Mouse (Mus musculus): Measurements from ENCODE around the gene E130311K13Rik. TPM values are rescaled to one million over a fixed set of nuclear protein-coding genes. Genes with fewer than 3 reads are reported as not detected.

The E130311K13Rik gene
- 1 to 10 TPM; 5.4 to 8.8 (median 7.4) TPM for total RNA-seq (2022)

DNA sequence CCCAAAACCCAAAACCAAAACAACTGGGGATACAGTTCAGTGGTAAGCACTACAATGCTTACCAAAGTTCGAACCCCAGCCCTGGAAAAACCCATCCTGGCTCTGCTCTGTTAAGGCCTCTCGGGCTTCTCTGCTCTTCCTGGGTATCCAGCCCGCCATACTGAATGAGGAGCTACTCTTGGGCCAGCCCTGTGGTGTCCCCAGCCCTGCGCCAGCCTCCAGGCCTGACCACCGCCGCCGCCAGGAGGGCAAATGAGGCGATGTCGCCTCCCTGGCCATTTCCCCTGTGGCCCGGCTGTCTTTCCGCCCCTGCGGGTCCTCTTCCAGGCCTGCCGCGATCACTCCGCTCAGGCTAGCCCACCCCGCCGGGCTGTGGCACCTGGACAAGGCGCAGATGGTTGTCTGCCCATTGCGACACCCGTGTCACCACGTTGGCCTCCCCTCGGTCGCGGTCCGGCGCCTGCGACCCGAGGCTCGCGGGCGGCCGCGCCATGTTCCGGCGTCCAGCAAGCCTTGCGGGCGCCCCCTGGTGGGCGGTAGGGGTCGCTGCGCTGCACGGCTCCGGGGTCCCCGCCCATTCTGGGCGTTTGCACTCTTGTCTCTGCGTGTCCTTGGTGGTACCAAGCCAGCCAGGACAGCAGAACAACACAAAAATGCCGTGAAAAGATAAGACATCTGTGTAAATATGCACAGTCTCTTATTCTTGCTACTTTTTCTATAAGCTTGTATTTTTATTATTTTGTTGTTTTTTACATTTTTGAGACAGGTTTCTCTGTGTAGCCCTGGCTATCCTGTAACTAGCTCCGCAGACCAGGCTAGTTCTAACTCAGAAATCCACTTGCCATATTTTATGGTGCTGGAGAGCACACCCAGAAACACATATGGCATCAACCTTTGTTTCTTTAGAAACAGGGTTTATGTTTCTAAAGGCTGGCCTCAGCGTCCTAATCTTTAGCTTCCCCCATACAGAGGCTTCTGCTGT, at the start of gene E130311K13Rik:
E130311K13Rik (minus strand) TSS at position 595 of the 982 bp plus-strand sequence.
- DNase-seq (ENCODE audit: low spot score in 2 of 2): peak; percentile 87 to 88

DNA sequence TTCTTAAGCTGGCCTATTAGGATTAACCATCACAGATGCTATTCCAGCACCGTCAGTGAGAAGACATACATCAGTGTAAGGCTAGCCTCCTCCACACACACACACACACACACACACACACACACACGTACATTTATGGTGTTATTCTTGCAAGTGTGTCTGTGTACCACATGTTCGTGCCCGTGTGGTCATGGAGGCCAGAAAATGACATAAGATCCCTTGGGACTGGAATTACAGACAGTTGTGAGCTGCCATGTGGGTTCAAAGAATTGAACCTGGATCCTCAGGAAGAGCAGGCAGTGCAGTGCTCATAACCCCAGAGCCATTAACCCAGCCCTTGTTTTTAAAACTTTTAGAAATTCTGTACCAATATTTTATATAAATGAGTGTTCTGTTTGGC, 48.6 kb upstream of the E130311K13Rik start:
- DNase-seq (ENCODE audit: low spot score in 2 of 2): no peak

DNA sequence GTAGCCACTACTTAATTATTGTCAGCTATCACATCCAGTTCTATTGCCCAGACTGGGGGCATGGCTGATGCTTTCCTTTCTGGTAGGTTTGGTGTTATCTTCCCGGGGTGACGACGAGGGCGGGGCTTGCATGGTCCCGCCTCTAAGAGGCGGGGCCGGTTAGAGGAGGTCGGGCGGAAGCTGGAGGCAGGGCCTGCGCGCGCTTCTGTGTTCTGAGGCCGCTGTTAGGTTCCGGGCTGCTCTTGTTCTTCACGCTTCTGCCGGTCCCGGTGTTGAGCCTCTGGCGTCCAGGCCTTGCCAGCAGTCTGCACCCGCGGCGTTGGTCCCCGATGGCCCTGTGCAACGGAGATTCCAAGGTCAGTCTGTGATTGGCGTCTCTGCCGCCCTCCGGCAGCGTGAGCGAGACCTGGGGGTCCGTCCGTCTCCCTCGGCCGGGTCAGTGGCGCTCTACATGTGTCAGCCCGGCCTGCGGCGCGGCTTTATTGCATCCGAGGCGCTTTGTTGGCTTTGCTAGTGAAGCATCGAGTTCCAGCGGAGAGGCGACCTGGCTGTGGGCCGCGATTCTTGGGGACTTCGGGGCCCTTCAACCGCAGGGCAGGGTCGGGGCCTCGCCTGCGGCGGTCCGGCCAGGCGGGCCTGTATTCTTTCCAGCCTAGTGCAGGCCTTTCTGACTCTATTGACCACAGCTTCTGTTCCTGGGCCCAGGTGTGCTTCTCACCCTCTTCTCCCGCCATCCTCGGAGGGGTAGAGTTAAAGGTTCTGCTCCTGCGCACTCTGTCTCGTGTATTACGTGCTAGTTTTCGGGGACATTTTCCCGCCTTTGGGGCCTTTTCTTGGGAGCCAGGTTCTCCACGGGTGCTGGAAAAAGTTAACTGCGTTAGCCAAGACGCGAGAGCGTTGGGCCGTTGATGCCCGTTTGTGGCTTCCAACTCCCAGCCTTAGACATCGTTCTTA, 47.0 kb upstream of the E130311K13Rik start, which contains the start of gene Gmps:
Gmps (plus strand) TSS at position 152 of the 954 bp plus-strand sequence.
- DNase-seq (ENCODE audit: low spot score in 2 of 2): peak; percentile 91

DNA sequence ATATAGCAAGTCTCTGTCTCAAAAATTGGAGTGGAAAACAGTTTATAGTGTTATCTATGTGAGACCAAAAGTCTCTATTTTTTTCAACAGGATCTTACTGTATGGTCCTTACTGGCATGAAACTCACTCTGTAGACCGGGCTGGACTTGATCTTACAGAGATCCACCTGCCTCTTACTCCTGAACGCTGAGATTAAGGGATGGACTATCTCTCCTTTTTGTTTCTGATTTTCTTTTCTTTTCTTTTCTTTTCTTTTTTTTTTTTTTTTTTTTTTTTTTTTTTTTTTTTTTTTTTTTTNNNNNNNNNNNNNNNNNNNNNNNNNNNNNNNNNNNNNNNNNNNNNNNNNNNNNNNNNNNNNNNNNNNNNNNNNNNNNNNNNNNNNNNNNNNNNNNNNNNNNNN, 36.7 kb upstream of the E130311K13Rik start:
- DNase-seq (ENCODE audit: low spot score in 2 of 2): no peak

DNA sequence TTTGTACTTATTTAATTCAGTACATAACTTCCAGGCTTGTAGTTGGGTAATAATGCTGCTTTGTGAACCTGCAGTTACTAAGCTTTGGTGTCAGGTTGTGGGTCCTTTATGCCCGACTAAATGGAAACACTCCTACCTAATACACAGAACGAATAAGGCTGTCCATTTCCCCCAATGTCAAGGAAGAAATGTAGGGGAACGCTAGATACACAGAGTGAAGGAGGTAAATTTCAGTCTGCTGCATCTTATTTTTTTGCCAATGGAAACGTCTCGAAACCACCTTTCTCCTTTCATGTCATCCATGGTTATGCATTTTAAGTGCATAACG, 35.6 kb upstream of the E130311K13Rik start:
- DNase-seq (ENCODE audit: low spot score in 2 of 2): no peak

DNA sequence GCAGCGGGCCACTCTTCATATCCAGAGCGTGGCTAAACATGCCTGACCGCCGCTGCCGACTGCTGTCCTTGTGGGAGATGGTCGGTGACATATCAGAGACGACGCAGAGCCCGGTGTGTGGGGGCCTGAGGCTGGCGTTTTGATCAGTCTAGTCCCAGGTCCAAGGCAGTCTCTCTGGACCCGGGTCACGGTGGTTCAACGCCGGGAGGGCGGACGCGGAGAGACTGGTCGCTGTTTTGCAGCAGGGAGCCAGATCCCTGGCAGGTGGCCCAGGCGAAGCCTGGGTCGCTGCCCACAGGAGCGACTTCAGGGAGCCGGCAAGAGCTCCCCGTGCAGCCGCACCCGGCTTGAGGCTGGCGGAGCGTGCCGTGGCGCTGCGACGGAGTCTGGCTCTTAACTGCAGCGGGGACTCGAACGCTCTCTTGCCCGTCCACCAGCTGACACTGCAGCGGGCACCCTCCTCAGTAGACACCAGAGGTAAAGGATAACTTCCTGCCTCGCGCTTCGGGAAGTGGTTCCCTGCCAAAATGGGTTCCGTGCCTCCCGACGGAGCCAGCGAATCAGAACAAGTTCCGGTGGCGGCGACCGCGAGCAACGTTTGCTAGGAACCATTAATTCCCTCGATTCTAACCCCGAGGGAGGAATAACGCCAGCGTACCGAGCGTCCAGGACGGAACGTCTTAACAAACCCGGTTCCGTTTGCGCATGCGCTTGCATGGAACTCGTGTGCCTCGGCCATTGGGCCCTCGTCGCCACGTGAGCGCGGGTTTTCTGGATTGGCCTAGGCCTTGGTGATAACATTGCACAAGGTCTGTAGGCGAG, 35.0 kb upstream of the E130311K13Rik start, which contains the start of gene Slc33a1:
Slc33a1 (minus strand) TSS at position 669 of the 822 bp plus-strand sequence.
- peak; percentile 98 for DNase-seq (ENCODE audit: low spot score in 2 of 2)

DNA sequence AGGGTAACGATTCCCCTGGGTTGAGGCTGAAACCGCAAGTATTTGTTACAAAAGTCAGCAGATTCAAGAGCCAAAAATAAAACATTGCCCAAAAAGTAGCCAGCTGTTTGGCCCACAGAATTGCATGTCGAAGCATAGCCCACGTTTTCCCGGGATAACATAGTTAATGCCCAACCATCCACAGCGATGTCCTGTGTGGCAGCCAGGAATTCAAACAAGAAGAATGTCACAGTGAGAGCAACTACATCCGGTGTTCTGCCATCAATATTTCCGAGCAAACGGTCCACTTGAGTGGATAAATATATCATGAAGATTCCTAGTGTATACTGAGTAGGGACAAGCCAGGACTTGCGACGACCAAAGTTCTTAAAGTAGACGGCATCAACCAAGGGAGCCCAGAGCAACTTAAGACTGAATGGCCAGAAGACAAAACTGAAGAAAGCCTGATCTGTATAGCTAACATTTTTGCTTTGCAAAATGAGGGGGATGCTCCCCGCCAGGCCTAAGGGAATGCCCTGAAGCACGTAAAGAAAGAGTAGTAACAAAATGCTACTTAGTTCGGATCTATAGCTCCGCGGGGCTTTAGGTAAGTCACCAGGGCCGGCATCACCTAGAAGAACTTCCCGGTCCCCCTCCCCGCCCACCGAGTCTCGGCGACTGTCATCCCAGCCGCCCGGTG, 34.3 kb upstream of the E130311K13Rik start:
- DNase-seq (ENCODE audit: low spot score in 2 of 2): no peak

DNA sequence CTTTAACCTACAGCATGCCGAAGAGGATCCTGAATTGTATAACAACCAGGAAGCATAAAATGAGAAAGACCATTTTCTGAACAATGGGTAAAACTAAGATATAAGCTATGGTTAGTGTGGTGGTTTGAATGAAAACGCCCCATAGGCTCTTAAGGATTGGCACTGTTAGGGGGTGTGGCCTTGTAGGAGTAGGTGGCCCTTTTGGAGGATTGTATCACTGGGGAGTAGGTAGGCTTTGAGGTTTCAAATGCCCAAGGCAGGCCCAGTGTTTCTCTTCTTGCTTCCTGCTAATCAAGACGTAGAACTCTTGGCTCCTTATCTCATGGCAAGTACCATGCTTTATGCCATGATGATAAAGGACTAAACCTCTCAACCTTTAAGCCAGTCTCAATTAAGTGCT, 20.6 kb upstream of the E130311K13Rik start:
- no peak for DNase-seq (ENCODE audit: low spot score in 2 of 2)

DNA sequence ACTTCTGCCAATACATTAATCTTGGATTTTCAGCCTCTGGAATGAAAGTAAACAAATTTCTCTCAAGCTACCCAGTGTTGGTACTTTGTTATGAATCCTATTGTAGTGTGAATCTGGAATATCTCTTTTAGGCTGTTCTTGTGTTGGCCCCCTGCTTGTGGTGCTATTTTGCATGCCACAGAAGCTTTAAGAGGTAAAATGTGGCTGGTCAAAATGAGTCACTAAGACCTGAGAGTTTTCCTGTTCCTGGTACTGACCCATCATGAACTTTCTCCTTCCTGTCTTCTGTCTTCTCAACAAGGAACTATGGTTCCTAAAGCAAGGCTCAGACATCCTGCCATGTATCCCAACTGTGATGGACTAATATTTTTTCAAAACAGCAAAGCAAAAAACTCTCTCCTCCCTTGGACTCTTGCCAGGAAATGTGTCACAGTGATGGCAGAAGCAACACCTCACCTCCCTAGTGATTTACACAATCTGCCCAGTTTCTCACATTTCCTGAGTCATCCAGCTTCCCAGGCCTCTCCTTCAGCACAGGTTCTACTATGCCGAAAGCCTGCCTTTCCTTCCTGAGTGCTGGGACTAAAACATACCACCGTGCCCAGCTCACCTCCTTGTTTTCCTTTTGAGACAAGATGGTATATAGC, 12.1 kb upstream of the E130311K13Rik start:
- DNase-seq (ENCODE audit: low spot score in 2 of 2): no peak

DNA sequence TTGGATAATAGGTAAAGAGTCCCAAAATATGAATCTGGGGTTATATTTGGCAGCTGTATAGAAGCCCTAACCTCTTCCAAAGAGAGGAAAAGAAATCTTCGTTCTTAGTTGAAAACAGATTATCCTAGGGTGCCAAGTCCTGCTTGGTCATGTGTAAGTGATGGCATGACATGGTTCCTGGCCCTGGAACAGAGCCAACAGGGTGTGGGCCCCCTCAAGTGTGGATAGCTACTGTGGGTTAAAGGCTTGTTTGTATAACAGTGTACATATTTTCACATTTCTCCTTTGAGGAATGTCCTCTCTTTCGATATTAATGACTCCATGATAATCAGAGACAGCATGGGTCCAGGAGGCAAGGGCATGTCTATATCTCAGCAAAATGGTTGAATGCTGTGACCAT, 9.7 kb upstream of the E130311K13Rik start:
- no peak for DNase-seq (ENCODE audit: low spot score in 2 of 2)

DNA sequence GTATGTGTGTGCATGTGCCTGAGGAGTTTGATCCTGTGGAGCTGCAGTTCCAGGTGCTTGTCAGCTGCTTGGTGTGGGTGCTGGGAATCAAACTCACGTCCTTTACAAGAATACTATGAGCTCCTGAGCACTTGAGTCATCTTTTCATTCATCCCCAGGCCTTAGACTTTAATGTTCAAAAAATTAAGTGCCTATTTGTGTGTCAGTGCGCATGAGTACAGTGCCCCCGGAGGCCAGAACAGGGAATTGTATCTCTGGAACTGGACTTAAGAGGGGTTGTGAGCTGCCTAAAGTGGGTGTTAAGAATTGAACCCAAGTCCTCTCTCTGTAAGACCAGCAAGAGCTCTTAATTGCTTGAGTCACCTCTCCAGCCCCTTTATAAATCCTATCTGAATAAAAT, 9.6 kb downstream of the E130311K13Rik start:
- DNase-seq (ENCODE audit: low spot score in 2 of 2): no peak

DNA sequence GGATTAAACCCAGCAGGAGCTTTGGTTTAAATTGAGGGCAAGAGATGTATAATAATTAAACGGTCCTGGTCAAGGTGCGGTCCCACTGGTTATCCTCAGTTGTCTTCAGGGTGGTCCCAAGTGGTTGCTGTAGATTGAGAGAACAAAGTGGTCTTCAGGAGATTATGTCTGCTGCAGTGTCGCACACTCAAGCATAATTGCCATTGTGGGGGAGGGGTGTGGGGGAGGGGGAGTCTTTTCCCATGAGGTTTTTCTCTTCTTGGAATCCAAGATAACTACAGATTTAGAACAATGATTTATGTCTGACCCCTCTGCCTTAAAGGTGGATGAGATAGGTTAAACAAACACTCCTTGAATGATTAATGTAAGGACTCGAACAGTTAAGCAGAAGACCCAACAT, 19.0 kb downstream of the E130311K13Rik start:
- no peak for DNase-seq (ENCODE audit: low spot score in 2 of 2)

DNA sequence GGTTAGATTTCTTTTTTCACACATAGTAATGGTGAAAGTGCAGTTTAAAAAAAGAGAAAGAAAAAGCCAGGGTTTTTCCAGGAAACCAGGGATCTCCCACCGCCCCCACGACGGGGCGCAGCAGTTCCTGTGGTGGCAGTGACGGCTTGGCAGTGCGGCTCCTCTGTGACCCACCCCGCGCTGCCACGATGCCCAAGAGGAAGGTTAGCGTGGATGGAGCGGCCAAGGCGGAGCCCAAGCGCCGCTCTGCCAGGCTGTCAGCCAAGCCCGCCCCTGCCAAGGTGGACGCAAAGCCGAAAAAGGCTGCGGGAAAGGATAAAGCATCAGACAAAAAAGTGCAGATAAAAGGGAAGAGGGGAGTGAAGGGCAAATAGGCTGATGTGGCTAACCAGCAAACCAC, 24.0 kb downstream of the E130311K13Rik start:
- DNase-seq (ENCODE audit: low spot score in 2 of 2): no peak

DNA sequence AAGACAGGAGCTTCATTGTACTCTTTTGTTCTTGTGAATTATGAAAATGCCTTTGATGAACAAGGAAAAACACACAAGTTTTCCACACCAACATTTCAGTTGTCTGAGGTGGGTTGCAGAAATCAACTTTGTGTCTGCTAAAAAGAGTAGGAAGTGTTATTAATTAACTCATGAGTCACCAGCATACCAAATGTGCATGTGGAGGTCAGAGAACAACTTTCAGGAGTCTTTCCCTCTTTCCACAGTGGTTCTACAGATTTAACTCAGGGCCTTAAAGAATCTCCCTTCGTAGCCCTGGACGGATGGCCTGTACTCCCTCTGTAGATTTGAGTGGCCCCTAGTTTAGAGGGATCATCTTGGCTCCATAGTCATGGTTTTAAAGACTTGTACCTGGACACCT, 25.1 kb downstream of the E130311K13Rik start:
- no peak for DNase-seq (ENCODE audit: low spot score in 2 of 2)

DNA sequence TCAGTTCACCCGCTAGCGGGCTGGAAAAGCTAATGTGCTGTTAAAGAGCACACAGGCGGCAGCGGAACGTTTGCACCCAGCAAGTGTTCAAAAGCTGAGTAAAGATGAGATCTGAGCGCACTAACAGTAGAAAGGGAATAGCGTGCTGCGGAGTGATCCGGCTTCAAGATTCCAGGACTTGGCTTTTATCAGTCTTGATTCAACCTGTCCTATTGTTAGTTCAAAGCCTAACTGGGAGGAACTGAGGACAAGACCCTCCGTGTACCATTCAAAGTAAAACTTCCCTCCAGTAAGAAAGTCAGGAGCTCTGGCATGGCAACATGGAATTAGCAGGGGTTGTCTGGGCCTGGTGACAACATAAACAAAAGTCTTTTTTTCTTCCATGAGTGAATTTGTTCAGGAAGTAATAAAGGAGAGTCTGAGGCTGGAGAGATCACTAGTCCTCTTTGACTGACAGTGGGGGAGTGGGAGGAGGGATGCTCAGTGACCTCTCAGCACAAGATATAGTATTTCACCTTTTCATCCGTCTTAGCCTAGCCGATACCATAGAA, 29.2 kb downstream of the E130311K13Rik start:
- DNase-seq (ENCODE audit: low spot score in 2 of 2): no peak

DNA sequence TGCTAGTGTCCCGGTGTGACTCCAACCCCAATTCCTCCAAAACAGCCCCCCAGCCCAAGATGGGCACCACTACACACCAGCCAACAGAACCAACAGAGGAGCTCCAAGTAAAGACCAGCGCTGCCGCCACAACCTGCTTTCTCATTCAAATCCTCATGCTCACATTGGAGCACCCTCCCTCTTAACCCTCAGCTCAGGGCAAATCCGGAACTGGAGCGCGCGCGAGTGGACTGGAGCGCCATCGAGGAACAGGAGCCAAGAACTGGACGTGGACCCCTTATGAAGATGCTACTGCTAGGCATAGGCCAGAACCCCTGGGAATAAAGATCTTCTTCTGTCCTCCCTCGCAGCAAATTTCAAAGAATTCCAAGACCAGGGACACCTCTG, 30.0 kb downstream of the E130311K13Rik start, which contains the start of gene Plch1:
Plch1 (minus strand) TSS at position 164 of the 387 bp plus-strand sequence.
- DNase-seq (ENCODE audit: low spot score in 2 of 2): no peak

DNA sequence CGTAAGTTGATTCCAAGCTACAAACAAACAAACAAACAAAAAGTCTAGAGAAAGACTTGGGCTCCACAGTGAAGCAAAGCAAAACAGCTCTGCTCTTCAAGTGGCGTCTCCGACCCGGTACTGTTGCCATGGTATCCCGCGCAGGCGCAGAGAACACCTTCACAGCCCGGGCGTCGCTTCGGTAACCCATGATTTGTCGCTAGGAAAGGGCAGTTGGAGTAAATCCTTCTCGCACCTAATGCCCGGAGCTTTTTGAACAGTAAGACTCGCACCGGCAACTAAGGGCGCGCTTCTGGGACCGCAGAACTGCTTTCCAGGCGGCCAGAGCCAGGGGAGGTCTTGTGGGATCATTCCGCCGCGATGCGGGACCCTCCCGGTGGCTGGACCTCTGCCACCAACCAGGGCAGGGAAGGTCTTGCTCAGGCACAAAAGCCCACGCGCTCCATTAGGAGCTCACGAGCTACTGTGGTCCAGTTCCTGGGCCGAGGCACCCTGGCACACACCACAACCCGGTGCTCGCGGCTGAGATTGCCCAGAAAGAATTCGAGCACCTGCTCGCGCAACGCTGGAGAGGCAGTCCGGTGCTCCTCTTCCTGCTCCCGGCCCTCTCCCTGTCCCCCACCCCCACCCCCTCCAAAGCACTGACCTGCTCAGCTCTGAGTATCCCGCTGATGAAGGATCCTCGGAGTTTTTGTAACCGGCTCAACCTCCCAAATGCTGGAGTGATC, 30.5 kb downstream of the E130311K13Rik start:
- DNase-seq (ENCODE audit: low spot score in 2 of 2): peak in 1 of 2 experiments; percentile 14

DNA sequence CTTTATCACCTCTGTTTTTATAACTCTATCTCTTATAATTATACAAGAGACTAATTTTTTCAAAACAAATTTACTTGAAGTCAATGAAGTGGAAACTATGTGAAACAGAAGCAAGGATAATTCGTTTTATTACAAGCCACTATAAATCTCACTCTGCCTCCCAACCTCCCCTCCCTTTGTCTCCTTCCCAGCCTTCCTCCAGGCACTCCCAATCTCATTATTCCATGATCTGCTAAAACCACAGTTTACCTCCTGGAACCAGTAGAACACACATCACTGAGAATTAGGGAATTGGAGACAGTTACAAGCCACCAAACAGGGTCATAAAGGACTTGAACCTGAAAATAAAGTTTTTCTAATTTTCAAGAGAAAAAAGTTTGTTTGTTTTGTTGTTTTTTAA, 32.1 kb downstream of the E130311K13Rik start:
- no peak for DNase-seq (ENCODE audit: low spot score in 2 of 2)

DNA sequence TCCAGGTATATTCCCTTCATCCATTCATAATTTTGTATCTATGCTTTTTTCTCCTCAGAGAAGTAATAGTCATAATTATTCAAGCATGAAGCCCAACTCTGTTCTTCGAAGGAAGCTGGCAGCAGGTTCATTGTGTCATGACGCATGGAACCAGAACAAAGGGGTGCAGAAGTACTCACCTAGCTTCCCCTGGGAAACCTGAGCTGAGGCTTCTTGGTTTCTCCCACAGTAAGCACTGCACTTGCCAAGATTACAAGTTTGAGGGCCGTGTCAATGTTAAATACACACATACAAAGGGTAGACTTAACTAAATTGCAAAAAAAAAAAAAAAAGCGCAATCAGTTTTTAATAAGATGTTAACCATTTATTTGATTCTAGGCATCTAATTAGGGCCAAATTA, 33.0 kb downstream of the E130311K13Rik start:
- DNase-seq (ENCODE audit: low spot score in 2 of 2): no peak

All from gastrocnemius, adult 8-10 months (tissue).